Comparison of ENCODE assay signal across 8 mouse cellular contexts in genomic region chr11:120219916-120220522, GRCm38 (mm10). TPM values are rescaled to one million over a fixed set of nuclear protein-coding genes. Genes with fewer than 3 reads are reported as not detected.
DNase-seq lines count a peak whose midpoint lies in the region; ATAC-seq and TF ChIP-seq lines count a peak whose summit lies in the region.

No protein-coding gene starts in this region.

- 35% methylated on average over 9 of the region's 9 CpGs for WGBS in heart, postnatal 0 days
- WGBS in limb, embryonic 10.5 days = 55% methylated on average over 9 of the region's 9 CpGs
- WGBS in stomach, embryonic 16.5 days = 50% methylated on average over 9 of the region's 9 CpGs

- intact Hi-C loops in left cerebral cortex, postnatal 4 days (cut with DNase I) = no loop called here
- intact Hi-C loops in left cerebral cortex, postnatal 14 days (cut with DNase I) = no loop called here

- TF ChIP-seq CTCF in heart, postnatal 0 days (IDR thresholded peaks at IDR 0.05; ENCODE audit: low read depth) = no peak

- no peak overlapping the region for H3K4me3 ChIP-seq in heart, postnatal 0 days (ENCODE audit: low read depth, low read length)
- no peak overlapping the region for H3K4me3 ChIP-seq in limb, embryonic 10.5 days
- H3K4me3 ChIP-seq in stomach, embryonic 16.5 days (replicated peaks; ENCODE audit: low read length) = no peak overlapping the region

- no peaks in the 10 kb centered on the region for H3K9me3 ChIP-seq in heart, postnatal 0 days (replicated peaks; ENCODE audit: control insufficient read depth, low read length)
- H3K9me3 ChIP-seq in limb, embryonic 10.5 days (replicated peaks) = no peaks in the 10 kb centered on the region
- H3K9me3 ChIP-seq in stomach, embryonic 16.5 days (replicated peaks; ENCODE audit: control insufficient read depth, low read length) = no peaks in the 10 kb centered on the region

- H3K9ac ChIP-seq in heart, postnatal 0 days (replicated peaks; ENCODE audit: low read depth, low read length) = no peak overlapping the region
- H3K9ac ChIP-seq in stomach, embryonic 16.5 days (ENCODE audit: low read length) = peak overlapping the region; percentile 9; the same call in 1 of the 2 replicates

- no peaks in the 10 kb centered on the region for H3K36me3 ChIP-seq in heart, postnatal 0 days (replicated peaks; ENCODE audit: control insufficient read depth, insufficient read depth, low read length)
- no peaks in the 10 kb centered on the region for H3K36me3 ChIP-seq in limb, embryonic 10.5 days
- H3K36me3 ChIP-seq in stomach, embryonic 16.5 days (ENCODE audit: control insufficient read depth, insufficient read depth, low read length) = no peaks in the 10 kb centered on the region

- TF ChIP-seq EP300 in heart, postnatal 0 days (IDR thresholded peaks at IDR 0.05; ENCODE audit: low read depth) = no peak

- peaks cover 53% of the 10 kb centered on the region for H3K4me1 ChIP-seq in heart, postnatal 0 days (ENCODE audit: control insufficient read depth, insufficient read depth)
- H3K4me1 ChIP-seq in limb, embryonic 10.5 days = peaks cover 90% of the 10 kb centered on the region
- H3K4me1 ChIP-seq in stomach, embryonic 16.5 days (ENCODE audit: control insufficient read depth, insufficient read depth, low read length) = peaks cover 38% of the 10 kb centered on the region

- H3K4me2 ChIP-seq in heart, postnatal 0 days (ENCODE audit: low read depth, low read length) = no peak overlapping the region
- no peak overlapping the region for H3K4me2 ChIP-seq in stomach, embryonic 16.5 days (ENCODE audit: low read depth, low read length)

- H3K27me3 ChIP-seq in heart, postnatal 0 days (ENCODE audit: control insufficient read depth, insufficient read depth, low read length) = no peaks in the 10 kb centered on the region
- no peaks in the 10 kb centered on the region for H3K27me3 ChIP-seq in limb, embryonic 10.5 days (ENCODE audit: low read depth, poor library complexity, severe bottlenecking)
- no peaks in the 10 kb centered on the region for H3K27me3 ChIP-seq in stomach, embryonic 16.5 days (ENCODE audit: control insufficient read depth, insufficient read depth, low read length)

- peak overlapping the region; percentile 70 for H3K27ac ChIP-seq in heart, postnatal 0 days (ENCODE audit: low read depth)
- H3K27ac ChIP-seq in limb, embryonic 10.5 days = peak overlapping the region; percentile 76
- H3K27ac ChIP-seq in stomach, embryonic 16.5 days (ENCODE audit: low read length) = peak overlapping the region; percentile 41; the same call in 1 of the 2 replicates

- no peak for ATAC-seq in heart, postnatal 0 days (ENCODE audit: insufficient read depth, low read depth)
- no peak for ATAC-seq in stomach, embryonic 16.5 days (ENCODE audit: insufficient read depth, low FRiP score)
- no peak for ATAC-seq in CD4-positive, CD25-positive, alpha-beta regulatory T cell, adult 4 months

- peak; percentile 75 for DNase-seq in left cerebral cortex, postnatal 4 days
- DNase-seq in left cerebral cortex, postnatal 14 days (ENCODE audit: low spot score in 2 of 2) = no peak
- peak; percentile 53 to 65 for DNase-seq in cerebellum, adult 18-20 months
- peak; percentile 27 for DNase-seq in heart, postnatal 0 days (ENCODE audit: low spot score)
- peak; percentile 48 for DNase-seq in limb, embryonic 10.5 days (ENCODE audit: low spot score)
- DNase-seq in retina, postnatal 1 day = no peak

RNA-seq across cellular contexts. Expression of gene Bahcc1, which starts 12.7 kb away (rescaled TPM):
- total RNA-seq in left cerebral cortex, postnatal 4 days (2021) = 10 to 100 TPM; 36.5 to 39.5 TPM
- total RNA-seq in left cerebral cortex, postnatal 14 days (2021) = 10 to 100 TPM; 16.4 to 17.6 TPM
- 12.2 and 13.1 TPM in 2 replicates for total RNA-seq in heart, postnatal 0 days (2014; rRNA removed; ENCODE audit: low replicate concordance)
- 2.8 and 3.5 TPM in 2 replicates for polyA plus RNA-seq in heart, postnatal 0 days (2015; fragmentation: Nextera tagmentation; extraction: Ambion mirVana)
- polyA plus RNA-seq in limb, embryonic 10.5 days (2016; fragmentation: Nextera tagmentation; extraction: Ambion mirVana) = 19.9 and 20.3 TPM in 2 replicates
- 4.5 and 5.6 TPM in 2 replicates for polyA plus RNA-seq in stomach, embryonic 16.5 days (2015; fragmentation: Nextera tagmentation; extraction: Ambion mirVana)
- not detected for polyA plus RNA-seq in CD4-positive, CD25-positive, alpha-beta regulatory T cell, adult 4 months (2017; shearing (Covaris generic))

Comparison
In these comparisons a context has a peak if more than half of its experiments do, and no peak if none do; other contexts are left out.
1. DNase-seq: peak in left cerebral cortex, postnatal 4 days (single experiment), cerebellum, adult 18-20 months (2 of 2), heart, postnatal 0 days (single experiment) and limb, embryonic 10.5 days (single experiment); none in left cerebral cortex, postnatal 14 days (0 of 2) and retina, postnatal 1 day (single experiment).
2. Peak in every context shown above with its lines, with median percentiles within 50 percentile points of each other: H3K27ac ChIP-seq.